Mouse (Mus musculus) lung, postnatal 0 days (tissue): Measurements from ENCODE around the gene Hdgfl2. TPM values are rescaled to one million over a fixed set of nuclear protein-coding genes. Genes with fewer than 3 reads are reported as not detected.
"Not testable (repeated sequence)": the region's sequence is repeated elsewhere in the genome, so short reads cannot be mapped to it uniquely, and the experiment has no call there.

Source experiments
- ATAC-seq: fragments of 200-750 bp; cut with Nextera tagmentation; 2 replicates; pipeline ENCODE4 v1.8.0; 2017; ENCODE audit warnings: moderate library complexity
- DNase-seq: peaks from one replicate; pipeline ENCODE4 v3.0.0-alpha.2; 2016; ENCODE audit warnings: low spot score
- H3K27ac ChIP-seq: fragments of 300-500 bp; sonication (generic); 2 replicates; pipeline ENCODE4 v1.5.1; 2014; ENCODE audit warnings: antibody characterized with exemption, mild to moderate bottlenecking, low read length, mixed read lengths
- H3K27me3 ChIP-seq: fragments of 300-500 bp; sonication (generic); replicated peaks from 2 replicates; pipeline ENCODE4 v1.6.1; 2014; ENCODE audit warnings: low read length, mixed read lengths; ENCODE audit not compliant: insufficient read depth
- H3K36me3 ChIP-seq: fragments of 300-500 bp; sonication (generic); 2 replicates; pipeline ENCODE4 v1.6.1; 2014; ENCODE audit warnings: low read length, mixed read lengths; ENCODE audit not compliant: insufficient read depth
- H3K4me1 ChIP-seq: fragments of 300-500 bp; sonication (generic); 2 replicates; pipeline ENCODE4 v1.6.1; 2014; ENCODE audit warnings: antibody characterized with exemption, low read depth, low read length, mixed read lengths; ENCODE audit not compliant: insufficient read depth
- H3K4me2 ChIP-seq: fragments of 300-500 bp; sonication (generic); replicated peaks from 2 replicates; pipeline ENCODE4 v1.6.1; 2014; ENCODE audit warnings: low read depth, mild to moderate bottlenecking, low read length, moderate library complexity, mixed read lengths
- H3K4me3 ChIP-seq: fragments of 300-500 bp; sonication (generic); 2 replicates; pipeline ENCODE4 v1.5.1; 2014; ENCODE audit warnings: low read depth, low read length
- H3K9ac ChIP-seq: fragments of 300-500 bp; sonication (generic); replicated peaks from 2 replicates; pipeline ENCODE4 v1.6.1; 2014; ENCODE audit warnings: low read depth, mild to moderate bottlenecking
- H3K9me3 ChIP-seq: fragments of 300-500 bp; sonication (generic); 2 replicates; pipeline ENCODE4 v1.6.1; 2016; ENCODE audit warnings: low read length, mixed read lengths
- CTCF ChIP-seq: IDR thresholded peaks from 2 replicates; pipeline ENCODE4 v1.5.1; 2016; ENCODE audit warnings: antibody characterized with exemption, mild to moderate bottlenecking
- EP300 ChIP-seq: IDR thresholded peaks from 2 replicates; pipeline ENCODE4 v1.6.1; 2016; ENCODE audit warnings: antibody characterized with exemption, mild to moderate bottlenecking, control low read depth
- WGBS: fragments of 180-500 bp; shearing (Covaris S2); extraction: QIAGEN DNeasy Blood & Tissue Kit; methylation state at CpG from one replicate; pipeline ENCODE4 v1.1.7; 2014; 5-methylcytosine and 5-hydroxymethylcytosine counted together
- polyA plus RNA-seq: library from polyadenylated mRNA; unstranded; fragments of >200 nt; fragmentation: Nextera tagmentation; extraction: Ambion mirVana; gene quantifications from 2 replicates; pipeline ENCODE4 v1.2.1, GENCODE M21; 2015

Hdgfl2 gene
- polyA plus RNA-seq, 1 experiment from 2014 or later: 61.7 TPM

GRCm38 (mm10) chr17:56100811-56101210 lies 21.4 kb downstream of the Hdgfl2 start:
- TF ChIP-seq CTCF (no peak), EP300 (no peak)

GRCm38 (mm10) chr17:56102158-56102557 lies 22.7 kb downstream of the Hdgfl2 start:
- H3K36me3 ChIP-seq: peaks cover 37% of the 10 kb centered on the region
- no peaks in the 10 kb centered on the region for H3K27me3 ChIP-seq
- H3K4me3 ChIP-seq: no peak overlapping the region
- DNase-seq (no peak), ATAC-seq (no peak)
- H3K9ac ChIP-seq: no peak overlapping the region
- H3K4me2 ChIP-seq: no peak overlapping the region
- H3K4me1 ChIP-seq: no peaks in the 10 kb centered on the region
- no peak overlapping the region for H3K27ac ChIP-seq
- WGBS: 93% methylated on average over 5 of the region's 5 CpGs
- no peaks in the 10 kb centered on the region for H3K9me3 ChIP-seq
- TF ChIP-seq CTCF (no peak), EP300 (no peak)

More at GRCm38 (mm10) chr17:56100811-56101210, 21.4 kb downstream of the Hdgfl2 start:
- Histone ChIP-seq H3K27ac (no peak overlapping the region), H3K4me2 (no peak overlapping the region), H3K4me3 (no peak overlapping the region), H3K36me3 (peaks cover 48% of the 10 kb centered on the region), H3K9ac (no peak overlapping the region), H3K27me3 (no peaks in the 10 kb centered on the region), H3K4me1 (no peaks in the 10 kb centered on the region), H3K9me3 (no peaks in the 10 kb centered on the region)
- no peak for ATAC-seq
- 79% methylated on average over 3 of the region's 3 CpGs for WGBS
- DNase-seq: no peak

- 92% methylated on average over 9 of the region's 9 CpGs for WGBS
- no peak overlapping the region for H3K4me3 ChIP-seq
- H3K27me3 ChIP-seq: no peaks in the 10 kb centered on the region
- H3K9me3 ChIP-seq: no peaks in the 10 kb centered on the region
- no peak overlapping the region for H3K4me2 ChIP-seq
- H3K27ac ChIP-seq: no peak overlapping the region
- TF ChIP-seq CTCF: no peak
- no peak for TF ChIP-seq EP300
- H3K4me1 ChIP-seq: no peaks in the 10 kb centered on the region
- DNase-seq: no peak
- no peak for ATAC-seq
- H3K9ac ChIP-seq: no peak overlapping the region
- peaks cover 30% of the 10 kb centered on the region for H3K36me3 ChIP-seq
Measured at GRCm38 (mm10) chr17:56102927-56103326, 23.5 kb downstream of the Hdgfl2 start.

- no peak for ATAC-seq
- 92% methylated on average over 8 of the region's 8 CpGs for WGBS
Measured at GRCm38 (mm10) chr17:56103465-56104285, 24.2 kb downstream of the Hdgfl2 start.

GRCm38 (mm10) chr17:56104821-56105220 lies 25.4 kb downstream of the Hdgfl2 start:
- ATAC-seq, H3K4me1 ChIP-seq, DNase-seq, H3K27me3 ChIP-seq, H3K9ac ChIP-seq, H3K4me2 ChIP-seq, H3K27ac ChIP-seq, H3K4me3 ChIP-seq, H3K9me3 ChIP-seq: not testable (repeated sequence)
- H3K36me3 ChIP-seq: peaks cover 24% of the 10 kb centered on the region; the same call in 1 of the 2 replicates
- 94% methylated on average over 2 of the region's 5 CpGs for WGBS

More at GRCm38 (mm10) chr17:56103465-56104285, 24.2 kb downstream of the Hdgfl2 start:
- TF ChIP-seq CTCF (no peak), EP300 (no peak)
- H3K27me3 ChIP-seq: no peaks in the 10 kb centered on the region
- H3K9ac ChIP-seq: no peak overlapping the region
- no peak overlapping the region for H3K4me3 ChIP-seq
- no peaks in the 10 kb centered on the region for H3K9me3 ChIP-seq
- no peaks in the 10 kb centered on the region for H3K4me1 ChIP-seq
- H3K27ac ChIP-seq: no peak overlapping the region
- H3K4me2 ChIP-seq: no peak overlapping the region
- no peak for DNase-seq
- peaks cover 29% of the 10 kb centered on the region for H3K36me3 ChIP-seq

GRCm38 (mm10) chr17:56106436-56106835 lies 27.0 kb downstream of the Hdgfl2 start:
- peaks cover 11% of the 10 kb centered on the region; the same call in 1 of the 2 replicates for H3K36me3 ChIP-seq
- H3K9me3 ChIP-seq, DNase-seq, ATAC-seq, H3K27ac ChIP-seq, H3K27me3 ChIP-seq, H3K4me2 ChIP-seq, H3K4me3 ChIP-seq, H3K4me1 ChIP-seq, H3K9ac ChIP-seq: not testable (repeated sequence)
- WGBS: 96% methylated on average over 4 of the region's 4 CpGs
